In genomic region chr5:36945713-36946112, GRCm38 (mm10) we compare ENCODE assay signal across 15 mouse cellular contexts. TPM values are rescaled to one million over a fixed set of nuclear protein-coding genes. Genes with fewer than 3 reads are reported as not detected.
DNase-seq lines count a peak whose midpoint lies in the region; ATAC-seq and TF ChIP-seq lines count a peak whose summit lies in the region.
"Had no signal": no experiment of that assay in that cellular context is flagged by ENCODE, and none has a peak within 500 bp of the region (broad histone marks: within the 10 kb centered on the region; RNA-seq: fewer than 3 reads in every experiment).

No protein-coding gene starts in this region.

- no peak for TF ChIP-seq POLR2A in olfactory bulb, adult 2 months (IDR thresholded peaks at IDR 0.05; ENCODE audit: insufficient read depth, low read depth, low read length)

- TF ChIP-seq CTCF in hindbrain, postnatal 0 days (IDR thresholded peaks at IDR 0.05; ENCODE audit: low read depth): no peak
- no peak for TF ChIP-seq CTCF in olfactory bulb, adult 2 months (IDR thresholded peaks at IDR 0.05; ENCODE audit: insufficient read depth, low read depth, low read length)

- peaks cover 20% of the 10 kb centered on the region for H3K4me1 ChIP-seq in hindbrain, embryonic 10.5 days (replicated peaks)
- H3K4me1 ChIP-seq in hindbrain, embryonic 11.5 days (replicated peaks; ENCODE audit: control insufficient read depth, insufficient read depth, low read length): no peaks in the 10 kb centered on the region
- H3K4me1 ChIP-seq in neural tube, embryonic 12.5 days: peaks cover 5% of the 10 kb centered on the region
- no peaks in the 10 kb centered on the region for H3K4me1 ChIP-seq in hindbrain, postnatal 0 days (ENCODE audit: insufficient read depth, low read length)
- H3K4me1 ChIP-seq in olfactory bulb, adult 2 months (ENCODE audit: control insufficient read depth, insufficient read depth, low read length): peaks cover 24% of the 10 kb centered on the region
- H3K4me1 ChIP-seq: heart, embryonic 15.5 days; limb, embryonic 10.5 days had no signal

- DNase-seq in hindbrain, embryonic 10.5 days (ENCODE audit: low spot score): no peak
- DNase-seq in hindbrain, embryonic 11.5 days (ENCODE audit: low spot score): no peak
- no peak for DNase-seq in neural tube, embryonic 10.5 days (ENCODE audit: extremely low spot score, low spot score)
- DNase-seq in hindbrain, postnatal 0 days (ENCODE audit: low spot score): no peak
- DNase-seq in layer of hippocampus, postnatal 10 days (ENCODE audit: low spot score in 2 of 2): no peak
- no peak for DNase-seq in gastrocnemius, postnatal 25 days

- ATAC-seq in hindbrain, embryonic 11.5 days (ENCODE audit: low FRiP score): no peak
- no peak for ATAC-seq in neural tube, embryonic 12.5 days (ENCODE audit: low FRiP score, low read depth)
- ATAC-seq in hindbrain, postnatal 0 days: no peak
- ATAC-seq: intestine, embryonic 16.5 days; liver, postnatal 0 days had no signal

- 0 out of 2 replicates have a peak, but pooled peaks cover 8% of the 10 kb centered on the region for H3K27me3 ChIP-seq in hindbrain, embryonic 10.5 days (ENCODE audit: insufficient read depth, poor library complexity, severe bottlenecking)
- H3K27me3 ChIP-seq in hindbrain, embryonic 11.5 days (ENCODE audit: control insufficient read depth, insufficient read depth, low read length): no peaks in the 10 kb centered on the region
- H3K27me3 ChIP-seq in neural tube, embryonic 12.5 days (replicated peaks): 0 out of 2 replicates have a peak, but pooled peaks cover 3% of the 10 kb centered on the region
- H3K27me3 ChIP-seq in hindbrain, postnatal 0 days (ENCODE audit: insufficient read depth, low read length): no peaks in the 10 kb centered on the region

- H3K27ac ChIP-seq in hindbrain, embryonic 10.5 days: peak overlapping the region; percentile 4; the same call in 1 of the 2 replicates
- H3K27ac ChIP-seq in hindbrain, embryonic 11.5 days (ENCODE audit: low read depth, low read length): no peak overlapping the region
- H3K27ac ChIP-seq in neural tube, embryonic 12.5 days: no peak overlapping the region
- H3K27ac ChIP-seq in hindbrain, postnatal 0 days: peak overlapping the region; percentile 69
- H3K27ac ChIP-seq in olfactory bulb, adult 2 months (ENCODE audit: insufficient read depth, low read depth, low read length): peak overlapping the region; percentile 78; the same call in 1 of the 2 replicates
- H3K27ac ChIP-seq: heart, embryonic 15.5 days; limb, embryonic 10.5 days; stomach, postnatal 0 days had no signal

- H3K9ac ChIP-seq in hindbrain, embryonic 11.5 days (ENCODE audit: low read depth, low read length): no peak overlapping the region
- 0 out of 2 replicates have a peak overlapping the region, but pooled peaks have one; percentile 5 for H3K9ac ChIP-seq in neural tube, embryonic 12.5 days
- H3K9ac ChIP-seq in hindbrain, postnatal 0 days (replicated peaks; ENCODE audit: low read length): no peak overlapping the region
- H3K9ac ChIP-seq: heart, embryonic 15.5 days; liver, postnatal 0 days had no signal

- H3K36me3 ChIP-seq in hindbrain, embryonic 10.5 days: no peaks in the 10 kb centered on the region
- H3K36me3 ChIP-seq in hindbrain, embryonic 11.5 days (ENCODE audit: control insufficient read depth, insufficient read depth, low read length): no peaks in the 10 kb centered on the region
- H3K36me3 ChIP-seq in neural tube, embryonic 12.5 days: no peaks in the 10 kb centered on the region
- peaks cover 9% of the 10 kb centered on the region; the same call in 1 of the 2 replicates for H3K36me3 ChIP-seq in hindbrain, postnatal 0 days (ENCODE audit: insufficient read depth, low read length)
- H3K36me3 ChIP-seq: heart, embryonic 15.5 days; limb, embryonic 10.5 days had no signal

- H3K9me3 ChIP-seq in hindbrain, embryonic 10.5 days: no peaks in the 10 kb centered on the region
- H3K9me3 ChIP-seq in hindbrain, embryonic 11.5 days (ENCODE audit: control insufficient read depth, low read length): no peaks in the 10 kb centered on the region
- no peaks in the 10 kb centered on the region for H3K9me3 ChIP-seq in neural tube, embryonic 12.5 days
- H3K9me3 ChIP-seq in hindbrain, postnatal 0 days (ENCODE audit: low read length): no peaks in the 10 kb centered on the region
- H3K9me3 ChIP-seq: heart, embryonic 15.5 days; limb, embryonic 10.5 days had no signal

- whole genome bisulfite sequencing in hindbrain, embryonic 10.5 days: 83% methylated on average over 2 of the region's 2 CpGs
- 84% methylated on average over 2 of the region's 2 CpGs for WGBS in hindbrain, embryonic 11.5 days
- WGBS in neural tube, embryonic 12.5 days: 88% methylated on average over 2 of the region's 2 CpGs
- 74% methylated on average over 2 of the region's 2 CpGs for WGBS in hindbrain, postnatal 0 days
- 89% methylated on average over 2 of the region's 2 CpGs for WGBS in olfactory bulb, adult 2 months

- H3K4me3 ChIP-seq in hindbrain, embryonic 10.5 days: no peak overlapping the region
- no peak overlapping the region for H3K4me3 ChIP-seq in hindbrain, embryonic 11.5 days (ENCODE audit: low read depth, low read length)
- no peak overlapping the region for H3K4me3 ChIP-seq in neural tube, embryonic 12.5 days
- no peak overlapping the region for H3K4me3 ChIP-seq in hindbrain, postnatal 0 days (ENCODE audit: low read length)
- no peak overlapping the region for H3K4me3 ChIP-seq in olfactory bulb, adult 2 months (ENCODE audit: insufficient read depth, low read depth, low read length)
- H3K4me3 ChIP-seq: erythroblast, embryonic 14.5 days; heart, embryonic 15.5 days; limb, embryonic 10.5 days; megakaryocyte, embryonic 14.5 days had no signal

- no peak overlapping the region for H3K4me2 ChIP-seq in hindbrain, embryonic 11.5 days (replicated peaks; ENCODE audit: low read depth, low read length)
- H3K4me2 ChIP-seq in neural tube, embryonic 12.5 days (replicated peaks): no peak overlapping the region
- H3K4me2 ChIP-seq in hindbrain, postnatal 0 days (ENCODE audit: low read depth, low read length): no peak overlapping the region
- H3K4me2 ChIP-seq: heart, embryonic 15.5 days had no signal

RNA-seq across cellular contexts. Expression of gene Wfs1, which starts 43.3 kb away (rescaled TPM):
- polyA plus RNA-seq in hindbrain, embryonic 10.5 days (2016; fragmentation: Nextera tagmentation; extraction: Ambion mirVana): 8.4 and 9.2 TPM in 2 replicates
- polyA plus RNA-seq in hindbrain, embryonic 11.5 days (2014; fragmentation: Nextera tagmentation; extraction: Ambion mirVana): 6.0 and 7.0 TPM in 2 replicates
- polyA plus RNA-seq in neural tube, embryonic 12.5 days (2016; fragmentation: Nextera tagmentation; extraction: Ambion mirVana): 8.6 and 8.9 TPM in 2 replicates
- total RNA-seq in hindbrain, postnatal 0 days (2014; rRNA removed): 9.8 and 14.0 TPM in 2 replicates
- polyA plus RNA-seq in hindbrain, postnatal 0 days (2015; fragmentation: Nextera tagmentation; extraction: Ambion mirVana): 8.7 and 9.2 TPM in 2 replicates
- polyA plus RNA-seq in olfactory bulb, adult 2 months (2012; ENCODE audit: insufficient read depth, insufficient read length, low replicate concordance, missing spikeins): not detected in 2 replicates
- 10 to 100 TPM; 65.9 to 91.7 TPM for total RNA-seq in layer of hippocampus, postnatal 10 days (2021)
- total RNA-seq in gastrocnemius, postnatal 25 days (2021): 10 to 100 TPM; 61.1 to 73.3 TPM

Comparison
In these comparisons a context has a peak if more than half of its experiments do, and no peak if none do; other contexts are left out.
1. H3K27ac ChIP-seq: peak in hindbrain, embryonic 10.5 days (single experiment), hindbrain, postnatal 0 days (single experiment) and olfactory bulb, adult 2 months (single experiment); none in hindbrain, embryonic 11.5 days (single experiment) and neural tube, embryonic 12.5 days (single experiment).